Mouse (Mus musculus): ENCODE results near the gene 0610010F05Rik.
A peak's percentile ranks its signal among the peaks of the same experiment; 100 is the strongest.

The 0610010F05Rik gene

DNA sequence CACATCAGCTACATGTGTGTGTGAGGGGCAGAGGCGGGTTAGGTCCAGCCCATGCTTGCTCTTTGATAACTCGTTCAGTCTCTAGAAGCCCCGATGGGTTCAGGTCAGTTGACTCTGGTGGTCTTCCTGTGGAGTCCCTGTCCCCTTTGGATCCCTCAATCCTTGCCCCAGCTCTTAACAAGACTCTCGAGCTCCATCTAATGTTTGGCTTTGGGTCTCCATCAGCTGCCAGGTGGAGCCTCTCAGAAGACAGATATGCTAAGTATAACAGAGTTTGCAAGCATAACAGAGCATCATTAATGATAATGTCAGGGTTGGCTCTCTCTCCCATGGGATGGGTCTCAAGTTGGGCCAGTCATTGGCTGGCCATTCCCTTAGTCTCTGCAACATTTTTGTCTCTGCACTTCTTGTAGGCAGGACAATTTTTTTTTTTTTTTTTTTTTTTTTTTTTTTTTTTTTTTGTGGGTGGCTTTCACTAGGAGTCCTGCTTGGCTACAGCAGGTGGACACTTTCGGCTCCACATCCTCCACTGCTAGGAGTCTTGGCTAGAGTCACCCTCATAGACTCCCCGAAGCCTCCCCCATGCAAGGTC lies 76.3 kb downstream of the 0610010F05Rik start:
- DNase-seq, result no peak

DNA sequence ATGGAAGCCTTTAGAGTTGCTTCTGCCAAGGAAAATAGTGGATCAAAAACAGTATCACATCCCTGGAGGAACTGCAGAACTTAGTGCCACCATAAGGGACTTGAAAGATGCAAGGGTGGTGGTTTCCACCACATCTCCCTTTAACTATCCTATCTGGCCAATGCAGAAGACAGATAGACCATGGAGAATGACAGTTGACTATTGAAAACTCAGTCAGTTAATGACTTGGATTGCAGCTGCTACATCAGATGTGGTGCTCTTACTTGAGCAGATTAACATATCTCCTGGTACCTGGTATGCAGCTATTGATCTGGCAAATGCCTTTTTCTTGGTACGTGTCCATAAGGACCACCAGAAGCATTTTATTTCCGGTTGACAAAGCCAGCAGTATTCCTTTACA lies 96.0 kb downstream of the 0610010F05Rik start:
- no peak for DNase-seq

DNA sequence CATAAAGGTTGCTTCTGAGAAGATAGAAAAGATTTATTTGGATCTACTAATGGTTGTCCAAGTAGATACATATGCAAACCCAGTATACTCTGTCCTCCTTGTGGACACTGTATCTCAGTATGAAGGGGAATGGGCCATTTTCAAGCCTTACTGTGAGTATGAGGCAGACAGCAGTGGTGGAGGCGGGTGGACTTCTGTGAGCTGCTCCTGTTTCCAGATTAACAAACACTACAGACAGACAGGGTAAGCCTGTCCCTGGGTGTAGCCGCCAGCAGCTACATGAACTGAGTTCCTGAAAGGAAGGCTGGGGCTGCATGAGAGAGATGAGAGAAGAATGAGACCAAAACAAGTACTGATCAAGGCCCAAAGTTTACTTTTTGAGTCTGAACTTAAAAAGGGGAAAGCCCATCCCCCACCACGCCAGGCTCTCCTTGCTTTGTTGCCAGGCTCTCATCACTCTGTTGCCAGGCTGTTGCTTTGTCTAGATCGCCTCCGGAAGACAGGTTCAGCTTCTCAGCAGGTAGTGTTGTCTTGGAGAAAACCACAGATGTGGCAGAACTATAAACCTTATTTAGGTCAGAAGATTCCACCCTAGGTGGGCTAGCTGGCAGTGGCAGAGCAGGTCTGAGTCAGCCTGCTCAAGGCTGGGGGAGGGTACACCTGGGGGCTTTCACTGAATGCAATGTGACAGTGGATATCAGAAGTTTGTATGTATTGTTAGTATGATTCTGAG lies 112.8 kb downstream of the 0610010F05Rik start, which contains the start of gene 1700093K21Rik:
1700093K21Rik (minus strand) TSS at position 683 of the 733 bp plus-strand sequence.
- DNase-seq, result peak; percentile 52

DNA sequence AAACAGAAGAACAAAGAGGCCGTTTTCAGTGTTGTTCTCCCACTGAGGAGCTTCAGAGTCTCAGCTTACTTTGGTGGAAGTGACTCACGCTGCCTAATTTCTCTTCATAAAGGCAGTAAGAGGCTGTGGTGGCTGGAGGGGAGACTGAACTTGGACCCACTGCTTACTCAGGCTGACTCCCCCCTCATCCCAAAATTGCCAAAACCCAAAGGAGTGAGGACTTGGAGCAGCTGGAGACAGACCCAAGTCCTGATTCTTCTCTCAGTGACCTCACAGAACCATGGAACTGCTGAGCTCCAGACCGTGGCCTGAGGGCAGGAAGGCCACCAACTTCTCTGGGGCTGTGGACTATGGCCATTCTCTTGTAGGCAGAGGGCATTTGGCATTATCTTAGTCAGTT lies 114.5 kb downstream of the 0610010F05Rik start:
- DNase-seq, result no peak

DNA sequence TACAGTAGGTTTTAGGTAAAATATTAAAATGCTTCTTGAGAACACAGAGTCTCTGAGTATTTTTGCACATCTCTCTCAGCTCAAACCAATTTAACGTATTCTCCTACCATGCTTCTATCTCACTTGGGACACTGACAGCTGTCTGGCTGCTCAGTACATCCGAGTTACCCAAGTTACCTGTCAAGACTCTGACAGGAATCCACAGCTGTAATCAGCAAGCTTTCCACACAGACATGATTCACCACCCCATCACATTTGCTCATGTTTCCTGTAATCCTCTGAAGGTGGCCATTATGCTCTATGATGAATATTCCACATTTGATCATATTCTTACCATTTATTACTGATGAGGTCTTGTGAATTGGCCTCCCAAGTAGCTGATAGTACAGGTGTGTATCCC lies 118.1 kb downstream of the 0610010F05Rik start:
- no peak for DNase-seq

Data from layer of hippocampus, adult 9-11 months (tissue).